Mouse (Mus musculus) lung, postnatal 4 days (tissue): ENCODE data around the gene Vps37b.

ENCODE experiments used
- DNase-seq, 2 experiments: peaks; one replicate each; pipeline ENCODE4 v3.0.0; 2021

The Vps37b gene

DNA sequence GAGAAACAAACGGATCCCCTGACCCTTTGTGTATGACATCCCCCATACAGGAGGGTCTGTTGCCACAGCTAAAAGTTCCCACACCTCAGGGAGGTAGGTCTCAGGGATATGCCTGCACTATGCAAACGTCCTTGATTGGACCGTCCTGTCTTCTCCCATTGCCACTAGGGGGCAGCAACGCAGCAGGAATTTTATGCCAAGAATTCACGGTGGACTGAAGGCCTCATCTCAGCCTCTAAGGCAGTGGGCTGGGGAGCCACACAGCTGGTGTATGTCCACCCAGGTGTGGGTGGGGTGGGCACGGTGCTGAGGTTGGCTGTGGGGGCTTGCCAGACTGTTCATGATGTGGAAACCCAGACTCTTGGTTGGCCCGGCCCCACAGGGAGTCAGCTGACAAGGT, 31.2 kb downstream of the Vps37b start:
- peak; percentile 83 to 91 for DNase-seq

DNA sequence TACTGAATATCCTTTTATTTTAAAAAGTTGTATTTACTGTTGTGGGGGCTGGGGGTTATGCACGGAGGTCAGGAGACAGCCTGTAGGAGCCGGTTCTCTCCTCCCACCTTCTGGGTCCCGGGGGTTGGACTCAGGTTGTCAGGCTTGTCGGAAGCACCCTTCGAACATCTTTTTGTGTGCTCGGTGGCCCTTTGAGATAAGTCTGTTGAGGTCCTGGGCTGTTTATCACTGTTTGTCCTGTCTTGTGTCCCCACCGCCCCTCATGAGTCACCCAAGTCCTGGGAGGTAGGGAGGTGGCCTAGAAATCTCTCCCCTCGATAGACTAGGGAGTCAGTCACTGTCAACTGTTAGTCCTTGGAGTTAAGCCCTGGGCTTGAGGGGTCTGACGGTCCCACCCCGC, 33.7 kb downstream of the Vps37b start:
- no peak for DNase-seq

DNA sequence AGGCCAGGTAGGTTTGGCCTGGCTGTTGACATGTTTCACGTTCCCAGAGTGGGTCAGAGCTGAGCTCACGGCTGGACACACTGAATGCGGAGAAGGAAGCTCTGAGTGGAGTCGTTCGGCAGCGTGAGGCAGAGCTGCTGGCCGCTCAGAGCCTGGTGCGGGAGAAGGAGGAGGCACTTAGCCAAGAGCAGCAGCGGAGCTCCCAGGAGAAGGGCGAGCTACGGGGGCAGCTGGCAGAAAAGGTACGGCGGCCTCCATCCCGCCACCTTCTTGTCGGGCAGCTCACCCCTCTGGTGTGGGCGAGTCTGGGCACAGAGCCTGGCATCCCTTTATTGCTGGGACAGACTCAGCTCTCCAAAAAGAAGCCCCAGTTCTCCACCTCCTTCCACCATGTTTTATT, 34.3 kb downstream of the Vps37b start:
- peak in 1 of 2 experiments; percentile 22 for DNase-seq

DNA sequence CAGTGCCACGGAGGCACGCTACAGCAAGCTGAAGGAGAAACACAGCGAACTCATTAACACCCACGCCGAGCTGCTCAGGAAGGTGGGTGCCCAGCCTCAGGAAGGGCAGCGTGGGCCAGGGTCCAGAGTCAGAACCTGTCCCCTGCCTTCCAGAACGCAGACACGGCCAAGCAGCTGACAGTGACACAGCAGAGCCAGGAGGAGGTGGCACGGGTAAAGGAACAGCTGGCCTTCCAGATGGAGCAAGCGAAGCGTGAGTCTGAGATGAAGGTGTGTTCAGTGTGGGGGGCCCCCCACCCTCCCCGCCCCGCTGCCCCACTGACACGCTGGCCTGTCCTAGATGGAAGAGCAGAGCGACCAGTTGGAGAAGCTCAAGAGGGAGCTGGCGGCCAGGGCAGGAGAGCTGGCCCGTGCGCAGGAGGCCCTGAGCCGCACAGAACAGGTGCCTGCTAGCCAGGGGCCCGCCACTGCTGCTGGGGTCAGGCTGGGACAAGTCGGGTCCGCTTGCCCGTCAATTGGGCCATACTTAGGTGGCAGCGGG, 34.8 kb downstream of the Vps37b start:
- peak in 1 of 2 experiments; percentile 27 for DNase-seq

DNA sequence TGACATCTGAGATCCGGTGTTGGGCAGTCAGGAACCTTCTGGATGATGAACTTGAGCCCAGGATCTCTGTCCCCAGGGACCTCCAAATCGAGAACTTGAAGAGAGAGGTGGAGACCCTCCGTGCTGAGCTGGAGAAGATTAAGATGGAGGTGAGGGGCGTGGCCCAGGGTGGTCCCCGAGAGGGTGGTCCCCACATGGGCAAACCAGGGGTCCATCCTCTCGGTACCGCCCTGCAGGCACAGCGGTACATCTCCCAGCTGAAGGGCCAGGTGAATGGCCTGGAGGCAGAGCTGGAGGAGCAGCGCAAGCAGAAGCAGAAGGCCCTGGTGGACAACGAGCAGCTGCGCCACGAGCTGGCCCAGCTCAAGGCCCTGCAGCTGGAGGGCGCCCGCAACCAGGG, 35.4 kb downstream of the Vps37b start:
- no peak for DNase-seq

DNA sequence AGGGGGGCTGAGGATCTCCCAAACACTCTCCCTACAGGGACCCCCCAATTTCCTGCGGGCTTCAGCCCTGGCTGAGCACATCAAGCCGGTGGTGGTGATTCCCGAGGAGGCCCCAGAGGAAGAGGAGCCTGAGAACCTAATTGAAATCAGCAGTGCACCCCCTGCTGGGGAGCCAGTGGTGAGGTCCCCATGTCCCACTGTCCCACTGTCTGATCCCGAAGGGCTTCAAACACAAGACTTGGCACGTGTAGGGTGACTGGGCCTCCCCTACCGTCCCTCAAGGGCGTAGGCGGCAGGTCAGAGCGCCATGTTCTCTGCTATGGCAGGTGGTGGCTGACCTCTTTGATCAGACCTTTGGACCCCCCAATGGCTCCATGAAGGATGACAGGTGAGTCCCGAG, 35.9 kb downstream of the Vps37b start:
- DNase-seq = peak in 1 of 2 experiments; percentile 62

DNA sequence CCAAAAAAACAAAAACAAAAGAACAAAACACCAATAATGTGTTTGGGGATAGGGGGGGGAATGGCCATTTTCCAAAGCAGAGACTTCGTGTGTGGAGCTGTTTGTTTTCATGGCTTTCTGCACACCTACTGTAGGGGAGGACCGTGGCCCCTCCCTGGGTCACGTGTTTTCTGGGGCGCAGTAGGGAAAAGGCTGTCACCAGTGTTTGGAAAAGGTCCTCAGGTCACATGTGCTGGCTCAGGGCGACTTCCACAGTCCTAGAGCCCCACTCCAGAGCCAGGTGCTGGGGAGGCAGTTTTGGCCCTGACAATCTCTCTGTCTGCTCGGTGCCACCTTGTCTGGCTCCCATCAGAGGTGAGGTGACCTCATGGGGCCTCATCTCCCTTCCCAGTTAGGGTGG, 36.7 kb downstream of the Vps37b start:
- no peak for DNase-seq

DNA sequence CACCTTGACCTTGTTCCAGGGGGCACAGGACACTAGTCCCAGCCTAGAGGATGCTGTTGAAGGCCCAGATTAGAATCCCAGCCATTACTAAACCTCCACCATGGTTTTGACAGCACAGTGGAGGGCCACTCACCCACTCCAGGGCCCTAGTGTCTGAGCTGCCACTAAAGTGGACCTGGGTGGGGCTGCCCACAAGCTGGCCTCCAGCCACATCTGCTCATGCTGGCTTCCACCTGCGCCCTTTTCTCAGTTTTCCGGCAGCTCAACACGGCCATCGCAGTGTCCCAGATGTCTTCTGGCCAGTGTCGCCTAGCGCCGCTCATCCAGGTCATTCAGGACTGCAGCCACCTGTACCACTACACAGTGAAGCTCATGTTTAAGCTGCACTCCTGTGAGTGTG, 37.6 kb downstream of the Vps37b start:
- DNase-seq = peak in 1 of 2 experiments; percentile 53

DNA sequence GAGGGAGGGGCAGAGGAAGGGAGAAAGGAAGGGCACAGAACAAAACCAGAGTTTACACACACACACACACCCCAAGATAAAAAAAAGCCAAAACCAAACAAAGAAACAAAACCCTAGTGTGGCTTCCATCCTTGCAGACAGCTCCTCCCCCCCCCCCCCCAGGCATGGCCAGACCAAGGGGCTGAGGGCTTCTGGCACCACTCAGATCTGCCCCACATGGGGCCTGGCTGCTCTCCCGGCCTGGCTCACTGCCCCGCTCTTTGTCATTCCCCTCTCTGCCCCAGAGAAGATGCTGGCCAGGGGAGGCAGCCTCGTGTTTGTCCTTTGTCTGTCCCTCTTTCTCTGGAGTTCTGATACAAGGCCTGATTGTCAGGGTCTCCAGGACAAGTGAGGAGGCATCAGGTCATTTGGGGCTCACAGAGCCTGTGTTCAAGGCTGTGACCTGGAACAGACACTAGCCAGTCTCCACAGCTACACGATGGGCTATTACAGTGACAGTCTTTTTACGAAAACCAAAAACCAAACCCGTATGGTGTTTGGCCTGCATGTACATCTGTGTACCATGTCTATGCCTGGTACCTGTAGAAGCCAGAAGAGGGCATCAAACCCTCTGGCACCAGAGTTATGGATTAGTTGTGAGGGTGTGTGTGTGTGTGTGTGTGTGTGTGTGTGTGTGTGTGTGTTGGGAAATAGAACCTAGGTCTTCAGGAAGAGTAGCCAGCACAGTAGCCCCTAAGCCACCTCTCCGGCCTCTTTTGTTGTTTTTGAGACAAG, 38.6 kb downstream of the Vps37b start:
- DNase-seq = peak; percentile 53 to 76

DNA sequence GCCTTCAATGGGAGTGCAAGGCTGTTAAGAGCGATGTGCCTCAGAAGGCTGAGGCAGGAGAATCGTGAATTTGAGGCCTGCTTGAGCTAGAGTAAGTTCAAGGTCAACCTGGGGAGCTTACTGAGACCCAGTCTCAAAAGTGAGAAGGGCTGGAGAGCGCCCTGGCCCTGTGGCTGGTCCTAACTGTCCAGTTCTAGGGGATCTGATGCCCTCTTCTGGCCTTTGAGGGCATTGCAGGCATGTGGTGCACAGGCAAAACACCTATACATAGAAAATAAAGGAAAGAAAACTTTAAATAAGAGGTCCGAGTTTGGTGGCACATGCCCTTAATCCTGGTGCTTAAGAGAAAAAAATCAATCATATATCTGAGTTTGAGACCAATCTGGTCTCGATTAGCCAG, 39.3 kb downstream of the Vps37b start:
- peak; percentile 81 to 90 for DNase-seq

DNA sequence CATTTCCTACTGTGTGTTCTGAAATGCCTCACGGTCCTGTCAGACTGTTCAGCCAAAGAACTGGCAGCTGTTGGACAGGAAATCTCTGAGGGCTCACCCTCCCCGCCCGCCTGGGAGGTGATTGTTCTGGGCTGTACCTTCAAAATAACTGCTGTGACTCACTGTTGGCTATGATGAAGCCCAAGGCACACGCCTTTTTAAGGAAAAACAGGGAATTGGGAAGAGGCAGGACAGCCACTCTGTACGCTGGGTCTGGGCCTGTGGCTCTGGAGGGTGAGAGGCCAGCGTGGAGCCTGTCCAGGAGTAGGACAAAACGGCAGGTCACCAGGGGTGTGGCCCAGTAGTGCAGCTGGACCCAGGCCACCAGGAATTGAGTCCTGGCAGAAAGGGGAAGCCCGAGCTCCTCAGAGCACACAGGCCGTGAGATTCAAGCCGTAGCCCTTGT, 39.9 kb downstream of the Vps37b start:
- peak; percentile 68 to 79 for DNase-seq

DNA sequence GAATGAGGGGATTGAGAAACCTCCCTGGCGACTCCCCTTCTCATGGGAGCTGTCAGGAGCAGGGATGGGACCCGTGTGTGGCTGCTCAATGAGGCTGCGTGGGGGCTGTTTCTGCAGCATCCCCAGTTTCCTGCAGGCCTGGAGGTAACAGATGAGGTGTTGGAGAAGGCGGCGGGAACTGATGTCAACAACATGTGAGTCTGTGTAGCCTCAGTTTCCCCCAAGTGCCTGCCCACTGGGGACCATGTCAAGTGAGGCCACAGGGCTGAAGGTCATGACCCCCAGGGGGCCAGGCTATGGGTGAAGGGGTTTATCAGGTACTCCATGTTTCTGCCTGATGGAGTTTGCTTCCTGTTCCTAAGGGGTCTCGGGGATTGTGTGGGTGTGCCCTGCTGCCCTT, 40.7 kb downstream of the Vps37b start:
- DNase-seq = no peak

DNA sequence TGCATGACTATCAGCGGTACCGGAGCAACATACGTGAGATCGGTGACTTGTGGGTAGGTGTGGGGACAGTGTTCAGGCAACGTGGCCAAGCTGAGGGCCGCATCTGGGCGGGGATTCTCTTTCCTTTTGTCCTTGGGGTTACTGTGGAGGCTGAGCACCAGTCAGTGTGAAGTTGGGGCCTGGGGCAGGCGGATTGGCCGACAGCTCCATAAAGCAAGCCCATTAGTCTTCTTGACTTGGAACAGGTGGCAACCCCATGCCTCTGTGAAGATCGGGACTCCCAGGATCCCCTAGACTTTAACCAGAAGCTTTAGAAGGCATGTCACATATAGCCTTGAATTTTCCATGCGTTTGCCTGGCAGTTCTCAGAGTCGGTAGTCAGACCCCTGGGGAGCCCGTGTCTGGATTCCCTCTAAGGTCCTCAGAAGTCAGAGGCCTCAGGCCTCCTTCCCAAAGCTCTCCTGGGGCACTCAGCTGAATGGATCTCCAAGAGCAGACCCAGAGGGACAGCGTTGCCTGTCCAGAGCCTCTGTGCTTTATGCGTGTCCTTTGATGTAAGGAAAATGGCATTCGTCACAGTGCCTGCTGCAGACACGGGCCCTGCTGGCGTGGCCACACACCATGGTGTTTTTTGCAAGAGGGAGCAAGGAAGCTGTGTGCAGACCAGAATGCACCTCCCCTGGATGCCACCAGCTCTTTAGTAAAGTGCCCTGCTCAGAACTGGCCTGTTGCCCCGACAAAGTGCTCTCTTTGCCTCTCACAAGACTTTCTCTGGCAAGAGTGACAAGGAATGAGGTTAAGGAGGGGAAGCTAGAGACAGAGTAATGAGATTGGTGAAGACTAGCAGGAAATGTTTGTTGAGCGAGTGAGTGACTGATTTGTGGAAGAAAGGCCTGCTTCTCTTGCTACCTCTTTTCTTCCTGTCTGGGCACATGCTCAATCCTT, 41.9 kb downstream of the Vps37b start:
- peak; percentile 68 to 83 for DNase-seq

DNA sequence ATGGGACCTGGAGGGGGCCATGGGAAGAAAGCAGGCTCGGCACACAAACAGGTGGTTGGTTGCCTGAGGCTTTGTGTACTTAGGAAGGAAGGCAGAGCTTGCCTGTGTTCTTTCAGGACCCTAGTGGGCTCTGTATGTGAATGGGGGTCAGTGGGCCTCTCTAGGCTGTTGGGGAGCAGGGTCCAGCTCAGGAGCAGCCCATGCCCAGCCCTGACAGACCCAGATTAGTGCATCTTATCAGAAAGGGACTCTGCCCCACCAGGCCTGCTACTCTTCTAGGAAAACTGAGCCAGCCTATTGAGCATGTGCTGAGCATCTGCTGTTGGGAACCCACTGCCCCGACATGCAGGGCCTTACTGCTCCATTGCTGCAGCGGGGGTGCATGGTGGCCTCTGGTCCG, 44.6 kb downstream of the Vps37b start:
- DNase-seq = peak in 1 of 2 experiments; percentile 16

DNA sequence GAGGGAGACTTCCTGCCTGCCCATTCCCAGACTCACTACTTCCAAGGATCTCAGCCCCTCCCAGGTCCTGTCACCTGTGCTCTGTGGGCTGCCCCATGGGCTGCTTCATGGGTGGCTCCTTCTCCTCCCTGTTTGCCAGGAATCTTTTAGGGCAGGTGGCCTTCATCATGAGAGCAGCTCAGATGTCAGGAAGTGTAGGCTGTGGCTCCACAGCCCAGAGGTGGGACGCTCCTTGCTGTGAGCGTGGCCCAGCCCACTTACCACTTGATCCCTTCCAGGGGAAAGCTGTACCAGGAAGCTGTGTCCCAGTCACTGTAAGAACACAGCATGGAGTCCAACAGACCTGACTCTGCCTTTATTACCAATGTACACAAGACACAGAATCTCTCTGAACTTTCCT, 45.1 kb downstream of the Vps37b start:
- DNase-seq = peak in 1 of 2 experiments; percentile 56

DNA sequence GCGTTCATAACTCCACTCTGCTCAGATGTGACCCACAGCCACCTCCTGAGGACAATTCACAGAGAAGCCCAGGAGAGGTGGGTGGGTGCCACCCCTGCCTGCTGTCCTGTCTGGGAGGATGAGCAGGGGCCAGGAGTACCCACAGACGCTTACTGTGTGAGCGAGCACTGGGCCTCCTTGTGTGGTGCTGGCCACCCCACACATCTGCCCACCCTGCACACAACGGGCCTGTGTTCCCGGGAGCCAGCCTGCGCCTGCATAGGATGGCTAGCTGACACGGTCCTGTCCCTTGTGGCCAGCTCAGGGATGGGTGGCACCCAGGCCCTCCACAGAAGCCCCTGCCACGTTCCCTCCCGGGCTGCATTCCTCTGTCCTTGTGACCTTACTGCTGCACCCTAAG, 46.6 kb downstream of the Vps37b start:
- DNase-seq = peak in 1 of 2 experiments; percentile 16

DNA sequence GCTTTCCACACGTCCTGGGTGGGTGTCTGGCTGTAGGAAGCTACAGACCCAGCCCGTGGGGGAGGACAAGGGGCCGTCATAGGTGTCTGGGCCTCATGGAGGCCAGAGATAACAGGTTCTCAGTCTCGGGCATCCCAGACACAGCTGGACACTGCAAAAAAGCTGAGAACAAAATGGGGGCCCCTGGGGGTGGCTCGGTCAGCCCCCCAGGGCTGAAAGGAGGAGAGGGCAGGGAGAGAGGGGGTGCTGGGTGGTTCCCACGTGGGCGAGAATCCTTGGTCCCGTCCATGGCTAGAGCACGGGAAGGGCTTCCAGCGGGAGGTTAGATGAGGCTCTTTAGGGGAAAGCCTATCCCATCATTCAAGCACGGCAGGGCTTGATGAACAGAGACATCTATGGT, 49.2 kb downstream of the Vps37b start:
- DNase-seq = no peak

DNA sequence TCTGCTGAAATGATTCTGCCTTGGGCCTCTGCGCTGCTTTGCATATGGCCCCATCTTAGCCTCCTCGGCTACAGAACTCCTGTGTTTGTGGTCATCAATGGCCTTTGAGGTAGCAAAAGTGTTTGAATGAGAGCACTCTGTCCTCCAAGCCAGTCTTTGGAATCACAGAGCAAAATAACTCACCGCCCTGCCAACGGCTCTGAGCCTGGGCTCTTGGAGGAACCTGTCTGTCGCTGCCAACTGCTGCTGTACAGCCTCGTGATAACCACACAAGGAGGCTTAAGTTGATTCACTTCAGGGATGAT, 50.9 kb downstream of the Vps37b start:
- peak in 1 of 2 experiments; percentile 59 for DNase-seq

DNA sequence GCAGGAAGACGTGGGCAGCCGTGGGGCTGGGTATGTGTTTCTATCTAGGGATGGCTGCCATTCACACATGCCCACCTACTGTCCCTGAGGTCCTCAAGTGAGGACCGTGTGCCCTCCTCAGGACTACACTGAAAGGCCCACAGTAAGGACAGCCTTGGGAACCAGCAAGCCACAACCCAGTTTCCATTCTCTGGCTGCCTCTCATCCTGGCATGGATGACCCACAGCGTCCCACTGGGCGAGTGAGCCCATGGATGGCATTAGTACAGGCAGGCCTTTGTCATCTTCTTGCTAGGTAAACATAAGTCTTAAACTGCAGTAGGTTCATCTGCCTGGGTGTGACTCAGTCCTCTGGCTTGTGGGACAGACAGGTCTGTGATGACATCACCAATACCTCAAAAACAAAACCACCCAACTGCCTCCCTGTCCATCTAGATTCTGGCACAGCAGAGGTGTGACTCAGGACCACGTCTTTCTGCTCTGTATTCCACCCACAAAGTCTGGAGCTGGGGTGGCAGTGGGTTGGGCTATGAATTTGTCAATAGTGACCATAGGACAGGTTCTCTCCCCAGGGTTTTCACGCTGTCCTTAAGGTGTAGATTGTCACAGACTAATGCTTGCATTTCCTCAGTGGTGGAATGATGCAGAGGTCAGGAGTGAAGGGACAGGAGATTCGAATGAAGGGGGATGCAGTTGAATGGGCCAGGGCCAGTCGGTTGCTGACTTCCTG, 51.4 kb downstream of the Vps37b start:
- no peak for DNase-seq

DNA sequence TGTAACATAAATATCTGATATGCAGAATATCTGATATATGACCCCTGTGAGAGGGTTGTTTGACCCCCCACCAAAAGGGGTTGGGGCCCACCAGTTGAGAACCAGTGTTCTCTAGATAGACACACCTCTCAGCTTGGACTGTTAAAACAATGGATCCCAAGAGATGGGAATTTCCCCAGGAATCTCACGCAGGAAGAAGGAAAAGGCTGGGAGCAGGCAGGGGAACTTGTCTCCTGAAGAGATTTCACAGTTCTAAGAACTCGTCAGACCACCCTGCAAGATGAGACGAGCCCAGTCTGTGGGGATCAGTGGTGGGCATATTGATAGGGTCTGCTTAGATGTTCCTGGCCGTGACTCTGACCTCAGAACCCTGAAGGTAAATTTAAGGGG, 52.1 kb downstream of the Vps37b start:
- DNase-seq = no peak

DNA sequence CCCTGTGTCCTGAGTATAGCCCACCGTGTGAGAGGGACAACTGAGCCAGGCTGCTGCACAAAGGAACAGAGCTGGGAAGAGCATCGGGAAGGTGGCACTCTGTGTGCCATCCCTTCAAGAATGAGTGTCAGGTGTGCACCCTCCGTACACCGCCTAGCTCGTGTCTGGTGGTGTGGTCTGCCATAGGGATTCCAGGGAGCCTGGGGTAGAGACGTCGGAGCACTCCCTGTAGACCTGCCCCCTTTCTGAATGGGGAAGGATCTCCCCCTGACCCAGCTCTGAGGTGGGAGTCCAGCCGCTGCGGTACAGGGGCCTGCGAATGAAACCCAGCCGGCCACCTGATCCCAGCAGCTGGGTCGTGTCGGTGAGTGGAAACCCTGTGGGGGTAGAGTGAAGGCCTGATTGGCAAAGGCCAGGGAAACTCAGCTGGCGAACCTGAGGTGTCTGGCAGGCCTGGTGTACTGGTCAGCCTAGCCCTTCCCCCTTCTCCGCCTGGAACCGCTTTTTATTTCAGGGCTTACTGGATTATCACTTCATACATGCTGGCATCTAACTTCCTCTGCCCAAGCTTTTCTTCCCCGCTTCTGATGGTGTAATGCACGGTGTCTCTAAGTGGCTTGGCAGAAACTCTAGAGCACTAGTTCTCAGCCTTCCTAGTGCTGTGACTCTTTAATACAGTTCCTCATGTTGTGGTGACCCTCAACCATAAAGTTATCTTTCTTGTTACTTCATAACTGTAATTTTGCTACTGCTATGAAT, 52.7 kb downstream of the Vps37b start:
- DNase-seq = no peak

DNA sequence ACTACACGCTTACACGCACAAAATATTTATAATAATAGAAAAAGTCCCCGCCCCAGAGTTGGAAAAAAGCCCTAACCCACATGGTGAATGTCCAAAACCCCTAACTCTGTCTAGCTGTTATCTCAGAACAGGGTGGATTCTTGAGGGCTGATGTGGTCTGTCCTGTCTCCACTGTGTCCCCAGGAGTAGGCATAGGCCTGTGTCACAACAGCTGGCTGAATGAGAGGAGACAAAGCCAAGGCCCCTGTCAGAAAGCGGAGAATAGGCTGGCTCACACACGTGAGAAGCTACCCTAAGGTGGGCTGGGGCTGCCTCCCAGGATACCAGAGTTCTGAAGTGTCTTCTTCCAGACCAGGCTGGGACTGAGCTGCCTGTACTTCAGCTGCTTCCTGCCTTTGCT, 53.9 kb downstream of the Vps37b start:
- no peak for DNase-seq
